Mouse (Mus musculus) hematopoietic multipotent progenitor cell, adult 10-12 weeks (in vitro differentiated cells): ENCODE data around the gene Cyfip1. TPM values are rescaled to one million over a fixed set of nuclear protein-coding genes. Genes with fewer than 3 reads are reported as not detected.

Experiments used
- polyA plus RNA-seq: library from polyadenylated mRNA; stranded (reverse); fragments of >175 nt; gene quantifications from 2 replicates; pipeline ENCODE4 v1.2.3, GENCODE M21; 2012; ENCODE audit warnings: low replicate concordance

The Cyfip1 gene
- 28.7 and 67.8 TPM in 2 replicates for polyA plus RNA-seq

GRCm38 (mm10) chr7:55841445-55841844, at the start of gene Cyfip1:
Gene Cyfip1, plus strand, starts transcription at chr7:55841745.

GRCm38 (mm10) chr7:55793952-55794603, 47.5 kb upstream of the Cyfip1 start, which contains the start of gene Tubgcp5:
Gene Tubgcp5, plus strand, starts transcription at chr7:55794154.

GRCm38 (mm10) chr7:55962004-55962908, 120.7 kb downstream of the Cyfip1 start, which contains the start of gene Nipa2:
Gene Nipa2, minus strand, starts transcription at chr7:55962476.

Other genes with a start within 250 kb of the Cyfip1 start
- gene Siglech, start 73.6 kb upstream of the Cyfip1 start, polyA plus RNA-seq = 6.4 and 17.1 TPM in 2 replicates
- 1.6 and 3.0 TPM in 2 replicates for gene Tubgcp5, start 47.6 kb upstream of the Cyfip1 start, polyA plus RNA-seq
- 9.1 and 14.7 TPM in 2 replicates for gene Nipa2, start 120.7 kb downstream of the Cyfip1 start, polyA plus RNA-seq
- gene Nipa1, start 178.2 kb downstream of the Cyfip1 start, polyA plus RNA-seq = 0.37 and 0.97 TPM in 2 replicates
- 6.7 and 8.1 TPM in 2 replicates for gene Herc2, start 208.5 kb downstream of the Cyfip1 start, polyA plus RNA-seq